Mouse (Mus musculus): ENCODE data around the gene Osbpl3. TPM values are rescaled to one million over a fixed set of nuclear protein-coding genes. Genes with fewer than 3 reads are reported as not detected.

The Osbpl3 gene
- polyA plus RNA-seq, 1 experiment, result 6.0 TPM

DNA sequence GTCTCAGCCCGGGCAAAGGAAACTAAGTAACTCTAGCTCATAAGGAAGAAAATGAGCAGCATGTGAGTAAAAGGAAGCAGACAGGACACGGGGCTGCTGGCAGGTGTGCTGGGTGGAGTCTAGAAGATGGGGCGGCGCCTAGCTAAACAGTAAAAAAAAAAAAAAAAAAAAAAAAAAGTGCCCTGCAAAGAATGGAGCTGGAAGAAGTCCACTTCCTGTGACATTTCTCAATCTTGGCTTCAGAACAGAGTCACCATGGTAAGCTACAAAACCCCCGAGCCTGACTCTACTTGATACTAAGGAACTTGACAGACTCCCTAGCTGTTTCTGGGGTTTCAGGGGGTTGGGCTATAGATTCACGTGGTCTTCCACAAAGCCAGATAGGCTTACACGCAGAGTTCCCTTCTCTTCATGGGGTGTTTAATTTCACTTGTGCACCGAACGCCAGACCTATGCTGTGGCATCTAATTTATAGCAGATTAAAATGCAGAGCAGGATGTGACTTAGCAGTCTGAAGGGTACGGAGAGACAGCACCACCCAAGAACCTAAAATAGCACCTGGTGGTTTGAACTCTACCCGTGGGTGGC, 74.4 kb downstream of the Osbpl3 start:
- 10% methylated on average over 11 of the region's 11 CpGs for WGBS
- DNase-seq (ENCODE audit: low read depth, low spot score), result peak; percentile 61

- no peak for DNase-seq (ENCODE audit: low read depth, low spot score)
- WGBS, result 98% methylated on average over 4 of the region's 4 CpGs
Observed at GRCm38 (mm10) chr6:50379740-50380139, 76.3 kb downstream of the Osbpl3 start.

- no peak for DNase-seq (ENCODE audit: low read depth, low spot score)
- 55% methylated on average over 5 of the region's 5 CpGs for WGBS
Observed at GRCm38 (mm10) chr6:50379136-50379535, 76.9 kb downstream of the Osbpl3 start.

DNA sequence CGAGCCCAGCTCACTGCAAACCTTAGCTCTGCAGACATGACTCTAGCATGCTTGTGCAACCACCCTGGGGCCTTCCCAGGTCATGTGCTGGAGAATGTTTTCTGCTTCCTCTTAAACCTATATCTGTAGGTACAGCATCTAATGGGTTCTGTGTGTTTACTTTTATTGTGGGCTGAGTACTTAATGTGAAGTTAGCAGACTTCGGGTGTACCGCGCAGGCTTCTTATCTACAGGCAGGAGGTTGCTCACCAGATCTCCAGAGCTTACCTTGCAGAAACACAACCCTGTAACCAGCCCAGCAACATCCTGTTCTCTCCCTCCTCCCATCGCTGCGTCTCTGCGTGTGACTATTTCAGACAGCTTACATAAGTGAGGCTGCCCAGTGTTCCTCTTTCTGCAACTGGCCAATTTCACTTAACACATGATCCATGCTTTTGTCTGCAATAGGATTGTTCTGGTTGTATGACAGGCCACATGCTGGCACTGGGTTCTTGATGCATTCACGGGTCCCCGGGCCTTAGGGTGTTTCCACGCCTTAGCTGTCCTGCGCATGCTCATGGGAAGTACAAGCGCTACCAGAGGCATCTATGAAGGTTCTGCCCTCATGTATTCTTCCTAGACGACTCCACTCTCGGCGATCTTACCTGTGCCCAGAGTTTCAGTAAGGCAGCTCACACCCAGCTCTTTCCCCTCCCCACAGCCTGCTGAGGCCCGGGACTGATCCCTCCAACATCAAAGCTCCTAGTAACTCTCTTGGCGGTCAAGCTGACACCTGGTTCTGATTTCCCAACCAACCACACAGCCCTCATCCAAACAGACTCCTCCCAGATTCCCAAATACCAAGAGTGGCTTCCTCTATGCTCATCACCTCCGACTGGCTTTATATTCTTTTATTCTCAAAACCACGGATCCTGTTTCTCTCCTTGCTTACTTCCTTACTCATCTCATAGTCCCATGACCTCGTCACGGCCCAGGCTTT, 78.0 kb downstream of the Osbpl3 start:
- WGBS, result 75% methylated on average over 21 of the region's 21 CpGs
- no peak for DNase-seq (ENCODE audit: low read depth, low spot score)

DNA sequence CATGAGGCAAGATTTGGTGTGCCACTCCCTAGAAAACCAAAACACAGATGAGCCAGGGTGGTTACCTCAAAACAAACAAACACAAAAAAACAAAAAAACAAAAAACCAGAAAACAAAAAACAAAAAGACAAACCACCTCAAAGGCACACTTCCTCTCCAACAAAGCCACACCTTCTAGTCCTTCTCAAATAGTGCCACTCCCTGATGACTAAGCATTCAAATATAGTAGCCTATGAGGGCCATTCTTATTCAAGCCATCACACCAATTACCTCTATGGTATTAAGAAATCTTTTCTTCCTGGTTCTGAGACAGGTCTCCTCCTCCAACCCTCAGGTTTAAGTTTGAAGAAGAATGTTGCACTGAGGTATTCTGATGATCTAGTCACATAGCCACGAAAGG, 79.3 kb downstream of the Osbpl3 start:
- DNase-seq (ENCODE audit: low read depth, low spot score), result no peak
- 92% methylated on average over 1 of the region's 1 CpGs for WGBS

DNA sequence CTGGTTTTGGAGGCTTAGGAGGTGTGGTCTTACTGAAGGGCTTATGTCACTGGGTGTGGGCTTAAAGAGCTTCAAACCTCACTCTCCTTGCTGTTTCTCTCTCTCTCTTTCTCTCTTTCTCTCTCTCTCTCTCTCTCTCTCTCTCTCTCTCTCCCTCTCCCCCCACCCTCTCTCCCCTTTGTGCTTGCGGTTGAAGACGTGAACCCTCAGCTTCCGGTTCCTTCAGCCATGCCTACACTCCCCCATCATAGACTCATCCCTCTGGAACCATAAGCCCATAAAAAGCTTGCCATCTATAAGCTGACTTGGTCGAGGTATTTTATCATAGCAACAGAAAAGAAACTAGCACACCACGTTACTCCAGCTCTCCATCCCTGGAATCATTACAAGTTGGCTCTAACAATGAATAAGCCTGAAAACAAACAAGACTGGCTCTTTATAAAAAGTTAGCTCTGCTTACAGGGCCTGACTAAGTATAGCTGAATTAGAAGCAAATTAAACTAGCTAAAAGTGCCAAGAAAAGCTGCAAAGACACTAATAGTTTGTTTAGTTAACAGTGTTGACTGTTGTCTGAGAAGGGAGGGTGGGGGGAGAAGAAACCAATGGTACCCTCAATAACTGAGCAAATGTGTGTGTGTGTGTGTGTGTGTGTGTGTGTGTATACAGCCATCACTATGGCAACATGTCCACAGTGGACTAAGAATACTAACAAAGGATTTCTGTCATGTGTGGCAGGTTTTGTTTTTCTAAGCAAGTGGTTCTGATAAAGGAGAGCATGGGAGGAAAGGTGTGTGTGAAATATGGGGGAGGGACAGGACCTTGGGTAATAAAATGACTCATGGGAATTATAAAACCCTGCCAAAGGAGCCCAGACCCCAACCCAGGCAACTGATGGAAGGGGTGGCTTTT, 83.2 kb downstream of the Osbpl3 start:
- WGBS, result 12% methylated on average over 5 of the region's 5 CpGs
- DNase-seq (ENCODE audit: low read depth, low spot score), result no peak

DNA sequence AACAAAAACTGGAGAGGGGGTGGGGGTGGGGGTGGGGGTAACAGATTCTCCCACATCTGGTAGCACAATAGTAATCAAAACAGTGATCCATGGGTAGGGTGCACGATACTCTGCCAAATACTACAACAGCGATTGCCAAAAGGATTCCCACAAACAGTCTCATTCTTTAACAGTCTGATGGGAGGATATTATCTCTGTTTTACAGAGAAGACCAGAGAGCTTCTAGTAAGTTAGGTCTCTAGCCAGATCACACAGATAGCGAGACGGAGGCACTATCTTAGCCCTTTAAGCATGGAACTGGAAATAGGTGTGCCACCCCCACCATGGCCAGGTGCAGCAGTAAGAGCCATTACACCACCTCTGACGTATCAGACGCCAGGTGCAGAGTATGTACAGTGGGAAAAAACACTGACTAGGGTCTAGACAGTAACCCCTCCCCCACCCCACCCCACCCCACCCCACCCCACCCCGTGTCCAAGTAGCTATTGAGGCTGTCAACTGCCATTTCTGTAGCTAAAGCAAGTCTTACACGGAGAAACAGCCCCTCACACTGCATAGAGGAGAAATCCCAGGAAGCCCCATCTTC, 84.4 kb downstream of the Osbpl3 start:
- 38% methylated on average over 8 of the region's 8 CpGs for WGBS
- no peak for DNase-seq (ENCODE audit: low read depth, low spot score)

DNA sequence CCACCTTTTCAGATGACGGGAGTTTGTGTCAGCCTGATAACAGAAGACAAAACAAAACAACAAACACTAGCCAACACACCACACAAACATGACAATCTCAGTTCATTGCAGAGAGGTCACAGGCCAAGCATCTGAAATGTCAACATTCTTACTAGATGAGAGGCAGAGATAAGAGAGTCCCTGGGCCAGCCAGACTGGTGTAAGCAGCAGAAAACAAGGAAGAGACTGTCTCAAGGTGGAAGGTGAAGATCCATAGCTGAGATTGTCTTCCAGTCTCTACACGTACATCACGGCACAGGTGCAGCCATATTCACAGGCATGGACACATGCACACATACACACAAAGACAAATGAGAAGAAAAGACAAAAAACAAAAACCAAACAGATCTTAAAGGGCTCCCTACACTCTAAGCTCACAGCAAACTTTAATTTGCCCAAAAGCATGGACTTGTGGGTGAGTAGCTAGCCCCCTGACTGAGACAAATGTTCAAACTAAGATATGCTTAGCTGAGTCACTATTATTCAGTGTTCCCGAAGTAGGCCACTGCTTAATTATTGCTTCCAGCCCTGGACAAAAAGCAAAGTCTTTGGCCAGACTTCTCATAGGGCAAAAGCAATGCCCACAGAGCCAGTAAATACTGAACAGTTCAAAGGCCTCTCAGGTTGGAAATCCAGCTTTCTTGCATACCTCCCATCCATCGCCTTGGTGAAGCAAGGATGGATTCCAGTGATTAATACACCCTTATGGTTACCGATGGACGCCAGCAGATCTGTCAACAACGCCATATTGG, 87.3 kb downstream of the Osbpl3 start:
- no peak for DNase-seq (ENCODE audit: low read depth, low spot score)
- 92% methylated on average over 8 of the region's 8 CpGs for WGBS

- no peak for DNase-seq (ENCODE audit: low read depth, low spot score)
- 89% methylated on average over 5 of the region's 5 CpGs for WGBS
Observed at GRCm38 (mm10) chr6:50367836-50368235, 88.2 kb downstream of the Osbpl3 start.

DNA sequence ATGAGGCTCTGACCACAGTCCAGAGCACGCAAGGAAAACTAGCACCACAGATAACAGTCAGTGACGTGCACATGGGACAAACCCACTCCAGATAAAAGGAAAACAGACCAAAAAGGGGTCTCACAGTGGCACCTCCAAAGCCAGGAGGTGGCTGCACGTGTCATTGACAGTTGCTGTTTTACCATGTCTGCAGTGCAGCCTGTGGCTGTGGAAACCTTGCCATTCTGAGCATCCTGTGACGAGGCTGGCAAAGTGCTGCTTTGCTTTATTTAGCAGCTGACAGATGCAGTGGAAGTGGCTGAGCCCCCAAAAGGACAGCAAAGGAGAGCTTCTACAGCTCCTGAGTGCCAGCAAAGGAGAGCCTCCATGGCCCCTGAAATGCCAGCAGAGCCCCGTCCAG, 89.3 kb downstream of the Osbpl3 start:
- DNase-seq (ENCODE audit: low read depth, low spot score), result no peak
- 87% methylated on average over 5 of the region's 5 CpGs for WGBS

- no peak for DNase-seq (ENCODE audit: low read depth, low spot score)
- 59% methylated on average over 7 of the region's 7 CpGs for WGBS
Observed at GRCm38 (mm10) chr6:50366319-50366718, 89.7 kb downstream of the Osbpl3 start.

- WGBS, result 86% methylated on average over 8 of the region's 8 CpGs
Observed at GRCm38 (mm10) chr6:50364364-50364763, 91.6 kb downstream of the Osbpl3 start.

GRCm38 (mm10) chr6:50363385-50363784, 92.6 kb downstream of the Osbpl3 start:
- WGBS, result 35% methylated on average over 5 of the region's 5 CpGs
- no peak for DNase-seq (ENCODE audit: low read depth, low spot score)

More at GRCm38 (mm10) chr6:50364364-50364763, 91.6 kb downstream of the Osbpl3 start:
- DNase-seq (ENCODE audit: low read depth, low spot score), result no peak

GRCm38 (mm10) chr6:50362704-50363261, 93.2 kb downstream of the Osbpl3 start:
- 62% methylated on average over 4 of the region's 4 CpGs for WGBS
- no peak for DNase-seq (ENCODE audit: low read depth, low spot score)

GRCm38 (mm10) chr6:50362196-50362595, 93.8 kb downstream of the Osbpl3 start:
- no peak for DNase-seq (ENCODE audit: low read depth, low spot score)
- WGBS, result 87% methylated on average over 9 of the region's 9 CpGs

GRCm38 (mm10) chr6:50358104-50358679, 97.8 kb downstream of the Osbpl3 start:
- DNase-seq (ENCODE audit: low read depth, low spot score), result peak; percentile 86
- WGBS, result 22% methylated on average over 16 of the region's 16 CpGs

DNA sequence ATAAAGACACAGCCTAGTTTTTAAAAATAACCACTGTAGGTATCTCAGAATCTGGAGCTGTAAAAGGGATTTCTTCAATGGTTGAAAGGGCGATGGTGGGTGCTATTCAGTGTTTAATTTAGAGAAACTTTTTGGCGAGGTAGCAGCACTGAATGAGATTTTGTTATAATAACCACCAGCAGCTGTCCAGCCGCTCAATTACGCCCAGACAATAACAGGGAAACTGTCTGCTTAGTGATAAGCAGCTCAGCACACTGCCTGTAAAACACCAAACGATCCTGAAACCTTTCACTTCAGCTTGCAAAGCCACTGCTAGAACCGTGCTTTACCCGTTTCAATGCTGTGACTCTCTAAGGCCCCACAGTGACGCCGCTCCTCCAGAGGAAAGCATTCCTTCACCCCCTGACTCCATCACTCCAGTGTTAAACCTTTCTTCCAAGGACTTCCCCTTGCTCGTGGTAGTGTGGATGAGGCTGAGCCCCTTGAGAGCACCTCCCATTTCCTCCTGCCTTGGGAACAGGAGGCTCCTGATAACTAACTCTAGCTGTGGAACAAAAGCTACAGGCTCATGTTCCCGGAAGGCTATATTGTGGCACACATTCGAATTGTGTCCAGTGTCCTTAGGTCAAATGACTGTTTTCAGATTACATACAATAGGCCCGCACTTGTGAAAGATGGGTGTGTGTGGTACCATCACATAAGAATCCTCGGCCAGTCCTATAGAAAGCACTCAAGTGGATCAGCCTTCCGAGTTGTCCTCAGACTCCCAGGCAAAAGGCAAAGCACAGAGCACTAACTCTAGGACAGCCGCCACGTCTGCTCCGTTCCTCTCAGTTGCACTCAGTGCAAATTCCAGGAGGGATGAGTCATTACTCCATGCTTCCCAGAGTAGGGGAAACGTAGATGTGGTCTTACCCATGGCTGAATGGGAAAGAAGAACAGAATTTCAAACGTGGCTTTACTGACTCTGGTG, 101.0 kb downstream of the Osbpl3 start:
- no peak for DNase-seq (ENCODE audit: low read depth, low spot score)
- 36% methylated on average over 20 of the region's 20 CpGs for WGBS

Data from large intestine, adult 2 months (tissue).